Mouse (Mus musculus): Measurements from ENCODE around the gene Efnb3. TPM values are rescaled to one million over a fixed set of nuclear protein-coding genes. Genes with fewer than 3 reads are reported as not detected.

The Efnb3 gene
- polyA plus RNA-seq (2016; fragmentation: Nextera tagmentation; extraction: Ambion mirVana), result 54.4 and 57.4 TPM in 2 replicates

DNA sequence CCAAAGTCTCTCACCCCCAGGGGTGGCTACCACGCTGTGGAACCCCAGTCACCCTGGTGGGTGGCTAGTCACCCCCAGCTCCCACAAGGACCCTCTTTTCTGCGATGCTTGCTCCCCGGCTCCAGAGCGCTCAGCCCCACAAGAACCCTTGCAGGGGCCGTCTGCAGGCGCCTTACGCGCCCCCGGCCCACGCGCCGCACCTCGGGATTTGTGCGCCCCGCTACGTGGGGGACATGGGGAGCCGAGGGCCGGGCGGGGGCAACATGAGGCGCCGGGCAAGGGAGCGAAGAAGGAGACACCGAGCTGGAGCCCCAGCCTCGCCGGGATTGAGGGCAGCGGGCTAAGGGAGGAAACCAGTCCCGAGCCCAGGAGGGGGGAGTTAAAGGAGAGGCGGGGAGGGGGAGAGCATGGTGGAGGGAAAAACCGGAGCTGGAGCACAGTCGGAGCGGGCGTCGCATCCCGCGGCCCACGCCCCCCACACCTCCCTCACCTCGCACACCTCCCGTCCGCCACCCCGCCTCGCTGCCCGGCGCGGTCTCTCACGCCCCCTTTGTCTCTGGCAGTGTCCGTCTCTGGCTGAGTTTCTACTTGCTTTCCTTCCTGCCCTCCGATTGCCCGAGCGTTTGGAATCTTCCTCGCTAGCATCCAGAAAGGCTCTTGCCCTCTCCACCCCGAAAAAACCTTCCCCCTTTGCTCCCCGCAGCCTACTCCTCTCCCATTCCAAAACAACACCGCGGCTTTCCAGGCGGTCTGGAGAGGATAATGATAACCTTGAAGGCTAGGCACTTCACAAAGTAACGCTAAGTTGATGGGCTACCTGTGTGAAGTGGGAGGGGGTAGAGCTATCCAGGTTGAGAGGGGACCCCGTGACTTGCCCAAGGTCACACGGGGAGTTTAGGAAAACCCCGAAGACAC is at the start of gene Efnb3:
Gene Efnb3 (minus strand): TSS at position 355 of the 915 bp plus-strand sequence.
- Histone ChIP-seq H3K4me2 (replicated peaks) (peak within 1 kb of the TSS; percentile 95), H3K9ac (peak within 1 kb of the TSS; percentile 91), H3K9me3 (no peaks in the 10 kb centered on the region), H3K4me3 (peak within 1 kb of the TSS; percentile 80), H3K27ac (peak within 1 kb of the TSS; percentile 43), H3K36me3 (peaks cover 36% of the 10 kb centered on the region), H3K27me3 (replicated peaks) (no peaks in the 10 kb centered on the region), H3K4me1 (peaks cover 62% of the 10 kb centered on the region)
- peak; percentile 54; the same call in 1 of the 2 replicates for ATAC-seq (ENCODE audit: low FRiP score, low read depth)
- WGBS, result 1% methylated on average over 57 of the region's 59 CpGs

DNA sequence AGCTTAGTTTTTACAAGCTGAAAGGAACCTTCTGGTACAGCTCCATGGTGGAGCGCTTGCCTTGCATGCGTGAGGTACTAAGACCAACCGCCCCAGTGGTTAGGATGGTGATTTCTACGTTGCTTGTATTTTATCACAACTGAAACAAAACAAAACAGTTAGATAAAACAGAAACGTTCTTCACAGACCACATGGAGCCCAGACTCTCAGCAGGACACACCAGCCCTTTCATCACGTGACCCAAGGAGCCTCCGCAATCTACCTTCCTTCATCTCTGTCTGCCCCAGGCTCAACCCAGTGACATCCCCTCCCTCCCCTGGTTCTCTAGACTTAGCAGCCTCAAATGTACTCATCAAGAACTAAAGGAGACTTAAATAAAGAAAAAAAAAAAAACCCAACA is 49.4 kb upstream of the Efnb3 start:
- Histone ChIP-seq H3K36me3 (no peaks in the 10 kb centered on the region), H3K27me3 (replicated peaks) (peaks cover 9% of the 10 kb centered on the region; the same call in 1 of the 2 replicates), H3K9me3 (no peaks in the 10 kb centered on the region), H3K9ac (no peak overlapping the region), H3K4me3 (no peak overlapping the region), H3K4me1 (peaks cover 23% of the 10 kb centered on the region), H3K27ac (no peak overlapping the region), H3K4me2 (replicated peaks) (no peak overlapping the region)
- no peak for ATAC-seq (ENCODE audit: low FRiP score, low read depth)
- 61% methylated on average over 7 of the region's 7 CpGs for WGBS

DNA sequence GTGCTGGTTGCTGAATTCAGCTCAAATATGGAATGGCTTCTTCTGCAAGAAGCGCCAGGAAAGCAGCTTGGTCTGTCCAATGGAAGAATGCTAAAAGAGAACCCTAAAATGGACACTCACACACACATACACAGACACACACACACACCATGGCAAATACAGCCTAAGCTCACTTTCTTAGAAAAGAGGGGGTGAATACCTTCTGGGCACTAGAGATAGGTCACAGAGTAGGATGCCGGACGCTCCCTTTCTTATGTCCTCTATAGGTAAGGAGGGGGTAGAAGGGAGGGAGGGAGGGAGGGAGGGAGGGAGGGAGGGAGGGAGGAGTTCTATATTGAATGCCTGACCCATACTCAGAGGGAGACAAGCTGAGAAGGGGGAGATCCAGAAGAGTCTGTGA is 48.5 kb upstream of the Efnb3 start:
- H3K4me2 ChIP-seq (replicated peaks), result no peak overlapping the region
- no peak overlapping the region for H3K9ac ChIP-seq
- H3K4me1 ChIP-seq, result peaks cover 25% of the 10 kb centered on the region
- no peaks in the 10 kb centered on the region for H3K9me3 ChIP-seq
- peaks cover 9% of the 10 kb centered on the region; the same call in 1 of the 2 replicates for H3K27me3 ChIP-seq (replicated peaks)
- no peak for ATAC-seq (ENCODE audit: low FRiP score, low read depth)
- no peak overlapping the region for H3K4me3 ChIP-seq
- H3K36me3 ChIP-seq, result no peaks in the 10 kb centered on the region
- no peak overlapping the region for H3K27ac ChIP-seq
- WGBS, result 83% methylated on average over 3 of the region's 3 CpGs

DNA sequence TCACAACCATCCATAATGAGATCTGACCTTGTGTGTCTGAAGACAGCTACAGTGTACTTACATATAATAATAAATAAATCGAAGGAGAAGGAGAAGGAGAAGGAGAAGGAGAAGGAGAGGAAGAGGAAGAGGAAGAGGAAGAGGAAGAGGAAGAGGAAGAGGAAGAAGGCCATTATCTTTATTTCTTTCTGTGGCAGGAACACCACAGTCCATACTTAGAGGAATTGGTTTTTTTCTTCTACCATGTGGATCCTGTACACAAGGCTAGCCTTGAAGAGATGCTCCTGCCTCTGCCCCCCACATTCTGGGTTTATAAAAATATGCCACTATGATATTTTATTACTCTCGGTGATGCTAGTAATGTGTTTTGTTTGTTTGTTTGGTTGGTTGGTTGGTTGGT is 46.8 kb upstream of the Efnb3 start:
- peak overlapping the region; percentile 100 for H3K4me2 ChIP-seq (replicated peaks)
- no peak for ATAC-seq (ENCODE audit: low FRiP score, low read depth)
- H3K27ac ChIP-seq, result no peak overlapping the region
- H3K9ac ChIP-seq, result no peak overlapping the region
- 84% methylated on average over 2 of the region's 2 CpGs for WGBS
- H3K9me3 ChIP-seq, result no peaks in the 10 kb centered on the region
- no peaks in the 10 kb centered on the region for H3K36me3 ChIP-seq
- H3K27me3 ChIP-seq (replicated peaks), result peaks cover 8% of the 10 kb centered on the region; the same call in 1 of the 2 replicates
- H3K4me3 ChIP-seq, result no peak overlapping the region
- peaks cover 22% of the 10 kb centered on the region for H3K4me1 ChIP-seq

DNA sequence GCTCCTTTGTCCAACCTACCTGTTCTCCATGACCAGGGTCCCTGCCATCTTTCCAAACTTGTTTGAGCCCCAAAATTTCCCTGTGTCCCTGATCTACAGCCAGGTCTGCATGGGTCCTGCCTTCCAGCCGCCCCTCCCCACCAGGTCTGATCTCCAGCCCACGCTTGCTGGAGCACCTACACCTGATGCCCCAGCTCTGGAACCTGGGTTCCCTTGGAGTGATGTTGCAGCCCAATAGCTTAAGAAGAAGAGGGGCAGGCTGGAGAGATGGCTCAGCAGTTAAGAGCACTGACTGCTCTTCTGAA is 46.4 kb upstream of the Efnb3 start:
- H3K27ac ChIP-seq, result no peak overlapping the region
- H3K4me3 ChIP-seq, result peak overlapping the region; percentile 59; the same call in 1 of the 2 replicates

DNA sequence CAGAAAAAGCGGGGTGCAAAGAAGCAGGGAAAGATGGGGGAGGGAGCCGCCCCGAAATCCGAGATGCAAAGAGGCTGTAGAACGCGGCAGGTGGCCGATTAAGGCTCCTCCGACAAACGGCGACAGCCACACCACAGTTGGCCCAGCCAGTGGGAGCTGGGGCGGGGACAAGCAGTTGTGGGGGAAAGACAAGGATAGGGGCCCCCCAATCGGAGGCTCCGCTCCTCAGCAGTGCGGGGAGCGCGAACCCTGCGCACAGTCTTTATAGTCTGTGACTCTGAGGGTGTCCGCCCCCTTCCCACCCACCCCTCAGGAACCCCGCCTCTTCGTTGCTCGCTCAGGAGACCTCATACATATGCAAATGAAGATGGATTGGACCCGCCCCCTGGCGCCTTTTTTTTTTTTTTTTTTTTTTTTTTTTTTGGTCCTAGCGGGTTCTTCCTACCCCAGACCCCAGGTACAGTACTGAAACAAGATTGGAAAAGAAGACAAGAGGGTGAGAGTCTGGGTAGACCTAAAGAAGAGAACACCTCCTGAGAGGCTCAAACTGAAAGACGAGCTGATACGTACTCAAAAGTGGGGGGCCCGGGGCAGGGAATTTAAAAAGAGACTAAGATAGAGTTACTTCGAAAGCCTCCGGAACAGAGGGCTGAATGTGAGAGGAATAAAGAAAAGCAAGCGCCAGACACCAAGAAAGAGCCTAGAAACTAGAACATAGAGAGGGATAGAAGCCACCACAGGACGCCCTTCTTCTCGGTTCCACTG is 45.9 kb upstream of the Efnb3 start, which contains the start of gene Atp1b2:
Gene Atp1b2 (minus strand): TSS at position 217 of the 765 bp plus-strand sequence.
- H3K27me3 ChIP-seq (replicated peaks), result peaks cover 8% of the 10 kb centered on the region; the same call in 1 of the 2 replicates
- H3K4me3 ChIP-seq, result peak within 1 kb of the TSS; percentile 59
- no peak within 1 kb of the TSS for H3K27ac ChIP-seq
- 3% methylated on average over 32 of the region's 32 CpGs for WGBS
- H3K36me3 ChIP-seq, result no peaks in the 10 kb centered on the region
- H3K4me2 ChIP-seq (replicated peaks), result peak within 1 kb of the TSS; percentile 100
- peak within 1 kb of the TSS; percentile 77 for H3K9ac ChIP-seq
- no peaks in the 10 kb centered on the region for H3K9me3 ChIP-seq
- peaks cover 24% of the 10 kb centered on the region for H3K4me1 ChIP-seq
- ATAC-seq (ENCODE audit: low FRiP score, low read depth), result peak; percentile 81

More for the DNA sequence above, 46.4 kb upstream of the Efnb3 start:
- WGBS, result 63% methylated on average over 2 of the region's 2 CpGs
- Histone ChIP-seq H3K9ac (no peak overlapping the region), H3K4me2 (replicated peaks) (peak overlapping the region; percentile 100), H3K4me1 (peaks cover 22% of the 10 kb centered on the region), H3K36me3 (no peaks in the 10 kb centered on the region), H3K27me3 (replicated peaks) (peaks cover 8% of the 10 kb centered on the region; the same call in 1 of the 2 replicates), H3K9me3 (no peaks in the 10 kb centered on the region)
- ATAC-seq (ENCODE audit: low FRiP score, low read depth), result no peak

DNA sequence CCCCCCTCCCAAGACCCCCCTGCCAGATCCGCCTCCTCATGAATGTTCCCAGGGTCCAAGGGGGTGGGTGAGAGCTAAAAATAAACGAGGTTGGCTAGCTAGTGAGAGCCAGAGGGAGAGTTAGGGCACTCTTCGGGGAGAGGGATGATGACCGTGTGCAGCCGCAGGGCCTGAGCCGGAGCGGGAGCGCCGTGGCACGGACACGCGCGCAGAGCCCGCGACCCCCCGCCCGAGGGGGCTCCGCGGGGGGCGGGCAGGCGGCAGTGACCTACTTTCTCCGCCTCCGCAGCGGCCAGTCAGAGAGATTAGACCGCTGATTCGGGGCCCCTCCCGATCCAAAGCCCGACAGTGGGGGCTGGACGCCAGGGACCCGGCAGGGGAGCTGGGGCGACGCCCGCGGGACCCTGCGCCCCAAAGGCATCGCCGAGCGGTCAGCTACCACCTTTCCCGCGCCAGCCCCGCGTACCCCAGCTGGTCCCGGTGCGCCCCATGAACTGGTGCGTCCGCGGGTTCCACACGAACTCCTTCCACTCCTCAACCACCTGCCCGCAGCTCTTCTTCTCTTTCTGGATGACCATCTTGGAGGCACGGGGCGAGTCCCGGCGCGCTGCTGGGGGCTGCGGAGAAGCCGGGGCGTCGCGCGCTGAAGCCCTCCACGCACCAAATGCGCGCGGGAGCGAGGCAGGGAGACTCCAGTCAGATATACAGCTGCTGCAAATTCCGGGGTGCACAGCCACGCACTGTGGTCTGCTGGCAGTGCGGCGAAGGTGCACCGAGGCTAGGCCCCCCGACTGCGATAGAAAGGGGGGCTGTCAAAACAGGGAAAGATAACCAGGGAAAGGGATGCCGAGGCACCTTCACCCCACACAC is 45.0 kb upstream of the Efnb3 start:
- WGBS, result under 1% methylated on average over 73 of the region's 73 CpGs
- Histone ChIP-seq H3K9me3 (no peaks in the 10 kb centered on the region), H3K36me3 (no peaks in the 10 kb centered on the region), H3K27ac (no peak overlapping the region), H3K4me1 (peaks cover 32% of the 10 kb centered on the region), H3K9ac (peak overlapping the region; percentile 77), H3K4me3 (peak overlapping the region; percentile 59), H3K27me3 (replicated peaks) (peaks cover 8% of the 10 kb centered on the region; the same call in 1 of the 2 replicates), H3K4me2 (replicated peaks) (peak overlapping the region; percentile 100)
- ATAC-seq (ENCODE audit: low FRiP score, low read depth), result peak; percentile 58

DNA sequence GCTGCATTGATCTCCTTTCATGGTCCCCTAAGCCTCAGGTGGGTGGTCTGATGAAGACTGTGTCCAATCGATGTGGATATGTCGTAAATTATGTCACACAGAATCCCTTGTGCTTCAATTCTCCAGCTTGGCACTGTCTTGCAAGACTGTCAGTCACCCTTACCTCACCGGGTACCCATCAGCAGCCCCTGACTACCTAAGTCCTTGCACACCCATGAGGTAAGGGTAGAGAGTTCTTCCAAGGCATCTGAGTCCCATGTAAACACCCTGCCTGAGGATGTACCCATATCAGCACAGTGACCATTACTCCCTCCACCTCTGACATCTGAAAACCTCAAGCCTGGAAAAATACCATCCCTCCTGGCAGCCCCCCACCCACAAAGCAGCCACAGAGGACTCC is 44.3 kb upstream of the Efnb3 start:
- H3K4me3 ChIP-seq, result peak overlapping the region; percentile 59
- no peaks in the 10 kb centered on the region for H3K9me3 ChIP-seq
- peaks cover 8% of the 10 kb centered on the region; the same call in 1 of the 2 replicates for H3K27me3 ChIP-seq (replicated peaks)
- no peaks in the 10 kb centered on the region for H3K36me3 ChIP-seq
- no peak overlapping the region for H3K27ac ChIP-seq
- H3K9ac ChIP-seq, result peak overlapping the region; percentile 77
- H3K4me2 ChIP-seq (replicated peaks), result peak overlapping the region; percentile 100
- no peak for ATAC-seq (ENCODE audit: low FRiP score, low read depth)
- WGBS, result 51% methylated on average over 3 of the region's 3 CpGs
- peaks cover 37% of the 10 kb centered on the region for H3K4me1 ChIP-seq

DNA sequence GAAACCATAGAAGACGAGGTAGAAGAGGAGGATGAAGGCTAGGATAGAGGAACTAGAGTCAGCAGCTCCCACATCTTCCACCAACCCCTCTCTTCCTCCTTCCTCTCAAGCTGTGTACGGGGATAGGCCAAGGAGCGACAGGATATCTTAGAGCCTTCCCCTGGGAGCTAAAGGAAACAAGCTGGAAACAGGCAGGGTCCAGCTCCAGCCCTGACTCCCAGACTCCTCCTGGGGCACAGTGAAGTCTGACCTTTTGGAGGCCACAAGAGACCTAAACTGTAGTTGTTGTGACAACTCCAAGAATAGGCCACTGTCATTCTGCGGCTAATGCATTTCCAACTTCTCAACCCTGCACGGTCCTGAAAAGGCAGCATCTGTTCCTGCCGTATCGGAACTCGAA is 43.5 kb upstream of the Efnb3 start:
- no peaks in the 10 kb centered on the region for H3K36me3 ChIP-seq
- H3K27ac ChIP-seq, result no peak overlapping the region
- H3K27me3 ChIP-seq (replicated peaks), result peaks cover 8% of the 10 kb centered on the region; the same call in 1 of the 2 replicates
- H3K4me3 ChIP-seq, result no peak overlapping the region
- no peak overlapping the region for H3K9ac ChIP-seq
- no peaks in the 10 kb centered on the region for H3K9me3 ChIP-seq
- no peak overlapping the region for H3K4me2 ChIP-seq (replicated peaks)
- no peak for ATAC-seq (ENCODE audit: low FRiP score, low read depth)
- 82% methylated on average over 8 of the region's 8 CpGs for WGBS
- peaks cover 40% of the 10 kb centered on the region for H3K4me1 ChIP-seq

DNA sequence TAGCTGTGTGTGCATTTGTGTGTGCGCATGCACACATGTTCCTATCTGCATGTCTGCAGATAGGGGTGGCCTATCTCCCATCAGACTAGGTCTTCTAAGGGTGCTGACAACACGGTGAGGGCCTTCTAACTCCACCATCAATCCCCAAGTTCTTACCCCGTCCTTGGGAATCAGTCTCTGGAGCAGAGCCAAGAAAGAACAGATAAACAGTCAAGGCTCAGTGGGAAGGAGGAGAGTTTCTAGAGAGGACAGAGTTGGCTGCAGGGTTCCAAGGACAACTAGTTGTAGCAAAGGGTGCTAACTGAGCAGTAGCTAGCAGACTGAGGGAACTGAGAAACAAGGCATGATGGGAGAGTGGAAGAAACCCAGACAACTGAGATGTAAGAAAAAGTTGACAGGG is 41.8 kb upstream of the Efnb3 start:
- Histone ChIP-seq H3K4me1 (peaks cover 40% of the 10 kb centered on the region), H3K36me3 (no peaks in the 10 kb centered on the region), H3K27me3 (replicated peaks) (peaks cover 8% of the 10 kb centered on the region; the same call in 1 of the 2 replicates), H3K9ac (no peak overlapping the region), H3K9me3 (no peaks in the 10 kb centered on the region), H3K4me3 (no peak overlapping the region), H3K27ac (no peak overlapping the region), H3K4me2 (replicated peaks) (no peak overlapping the region)
- ATAC-seq (ENCODE audit: low FRiP score, low read depth), result no peak
- 89% methylated on average over 3 of the region's 3 CpGs for WGBS

DNA sequence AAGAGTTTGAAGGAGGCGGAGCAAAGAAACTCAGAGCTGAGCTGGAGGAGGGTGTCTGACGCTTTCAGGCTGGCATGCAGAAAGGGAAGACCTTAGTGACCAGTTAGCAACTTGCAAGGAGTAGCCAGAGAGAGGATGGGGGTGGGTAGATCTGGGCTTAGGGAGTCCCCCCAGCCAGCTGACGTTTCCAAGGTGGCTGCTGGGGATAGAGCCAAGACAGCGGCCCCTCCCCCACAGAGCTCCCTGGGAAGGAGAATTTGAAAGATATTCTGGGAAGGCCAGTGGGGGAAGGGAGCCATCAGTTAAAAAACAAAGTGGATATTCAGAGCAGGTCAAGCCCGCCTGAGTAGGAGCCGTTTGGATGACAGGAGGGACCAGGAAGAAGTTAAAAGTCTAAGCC is 40.1 kb upstream of the Efnb3 start:
- no peak overlapping the region for H3K27ac ChIP-seq
- no peaks in the 10 kb centered on the region for H3K9me3 ChIP-seq
- H3K4me2 ChIP-seq (replicated peaks), result peak overlapping the region; percentile 38
- no peak for ATAC-seq (ENCODE audit: low FRiP score, low read depth)
- no peak overlapping the region for H3K4me3 ChIP-seq
- H3K36me3 ChIP-seq, result no peaks in the 10 kb centered on the region
- peaks cover 5% of the 10 kb centered on the region; the same call in 1 of the 2 replicates for H3K27me3 ChIP-seq (replicated peaks)
- peaks cover 29% of the 10 kb centered on the region for H3K4me1 ChIP-seq
- H3K9ac ChIP-seq, result 0 out of 2 replicates have a peak overlapping the region, but pooled peaks have one; percentile 26
- WGBS, result 14% methylated on average over 6 of the region's 6 CpGs
